Mouse (Mus musculus) ES-E14 (cell line): ENCODE results near the gene Zrsr1.

Experiments
- CHD2 ChIP-seq: IDR thresholded peaks from 2 replicates; pipeline ENCODE4 v1.6.1; 2014; ENCODE audit warnings: mild to moderate bottlenecking, low read depth, low read length, inconsistent platforms
- HCFC1 ChIP-seq: IDR thresholded peaks from 2 replicates; pipeline ENCODE4 v1.6.1; 2012; ENCODE audit warnings: low read length, inconsistent platforms, borderline replicate concordance; ENCODE audit not compliant: insufficient read depth
- MAFK ChIP-seq: IDR thresholded peaks from 2 replicates; pipeline ENCODE4 v1.6.1; 2014; ENCODE audit warnings: mild to moderate bottlenecking, low read depth, low read length, inconsistent platforms; ENCODE audit not compliant: insufficient read depth
- ZC3H11A ChIP-seq: IDR thresholded peaks from 2 replicates; pipeline ENCODE4 v1.6.1; 2012; ENCODE audit warnings: low read depth, mild to moderate bottlenecking, inconsistent platforms, low read length, borderline replicate concordance
- ZNF384 ChIP-seq: IDR thresholded peaks from 2 replicates; pipeline ENCODE4 v1.6.1; 2012; ENCODE audit warnings: low read depth, low read length, inconsistent platforms

- TF ChIP-seq ZNF384 = no peak
- no peak for TF ChIP-seq ZC3H11A
- TF ChIP-seq HCFC1 = no peak
- no peak for TF ChIP-seq CHD2
- no peak for TF ChIP-seq MAFK
These were observed 11.0 kb downstream of the Zrsr1 start for GRCm38 (mm10) chr11:22982846-22983245.
